Mouse (Mus musculus): Measurements from ENCODE around the gene Csnk1g2.
"Not testable (repeated sequence)": the region's sequence is repeated elsewhere in the genome, so short reads cannot be mapped to it uniquely, and the experiment has no call there.

The Csnk1g2 gene

DNA sequence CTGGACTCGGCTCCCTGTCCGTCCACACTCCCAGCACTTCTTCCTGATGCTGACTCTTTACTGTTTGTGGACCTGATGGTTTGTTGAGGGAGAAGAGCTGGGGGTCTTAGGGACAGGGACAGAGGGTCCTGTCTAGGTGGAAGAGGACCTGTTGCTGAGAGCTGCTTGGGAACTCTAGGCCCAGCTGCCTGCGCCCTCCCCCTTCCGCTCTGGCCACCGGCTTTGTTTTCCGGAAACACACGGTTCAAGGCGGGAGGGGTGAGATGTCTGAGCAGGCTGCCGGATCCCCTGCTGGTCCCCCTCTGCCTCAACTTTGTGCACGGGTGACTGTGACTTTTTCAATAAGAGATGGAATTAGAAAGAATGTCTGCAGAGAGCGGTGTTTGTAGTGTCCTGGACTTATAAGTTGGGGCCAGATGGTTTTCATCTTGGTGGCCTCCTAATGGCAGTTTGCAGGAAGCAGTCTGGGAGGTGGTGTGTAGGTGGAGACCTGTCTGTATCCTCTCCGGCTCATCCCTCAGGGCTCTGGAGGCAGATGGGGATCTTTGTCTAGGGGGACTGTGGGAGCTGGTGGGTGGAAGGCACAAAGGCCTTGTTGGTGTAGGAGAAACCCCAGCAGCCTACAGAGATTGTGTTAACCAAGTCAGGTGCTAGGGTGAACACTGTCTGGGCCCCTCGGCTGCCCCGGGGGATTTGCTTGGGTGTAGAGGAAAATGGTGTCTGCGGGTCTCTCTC is 986 bp downstream of the Csnk1g2 start:
- DNase-seq (ENCODE audit: extremely low spot score) = peak; percentile 66

DNA sequence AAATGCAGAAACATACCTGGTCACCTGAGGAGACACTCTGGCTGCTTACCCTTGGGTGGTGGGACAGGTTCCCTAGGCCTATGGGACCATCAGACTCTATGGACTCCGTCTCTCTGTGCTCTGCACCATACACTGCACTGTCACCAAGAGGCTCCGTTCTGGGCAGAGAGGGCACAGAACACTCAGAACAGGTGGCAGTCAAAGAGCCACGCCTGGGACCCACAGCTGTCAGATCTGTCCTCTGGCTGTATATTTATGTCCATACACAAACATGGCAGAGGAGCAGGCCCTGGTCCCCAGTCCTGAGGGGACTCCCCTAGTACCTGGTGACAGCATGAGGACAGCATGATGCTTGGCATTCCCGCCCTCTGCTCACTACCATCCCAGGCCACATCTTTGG is 3.1 kb downstream of the Csnk1g2 start:
- DNase-seq (ENCODE audit: extremely low spot score) = no peak

DNA sequence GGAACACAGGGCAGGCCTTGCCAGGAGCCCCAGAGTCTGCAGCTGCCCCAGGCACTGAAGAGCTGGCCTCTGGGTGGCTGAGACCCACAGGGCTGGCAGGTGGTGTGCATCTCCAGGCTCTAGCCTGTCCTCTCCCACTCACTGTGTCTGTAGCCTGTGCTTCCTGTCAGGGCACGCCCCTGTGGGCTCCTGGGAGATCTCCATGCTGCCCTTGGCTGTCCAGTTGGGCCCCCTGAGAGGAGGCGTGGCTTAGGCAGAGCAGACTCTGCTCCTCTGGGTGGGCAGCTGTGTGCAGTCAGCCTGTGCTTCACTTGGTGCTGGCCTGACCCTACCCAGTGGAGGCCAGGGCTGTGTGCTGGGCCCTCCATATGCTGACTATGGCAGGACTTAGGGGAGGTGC is 5.0 kb downstream of the Csnk1g2 start:
- no peak for DNase-seq (ENCODE audit: extremely low spot score)

DNA sequence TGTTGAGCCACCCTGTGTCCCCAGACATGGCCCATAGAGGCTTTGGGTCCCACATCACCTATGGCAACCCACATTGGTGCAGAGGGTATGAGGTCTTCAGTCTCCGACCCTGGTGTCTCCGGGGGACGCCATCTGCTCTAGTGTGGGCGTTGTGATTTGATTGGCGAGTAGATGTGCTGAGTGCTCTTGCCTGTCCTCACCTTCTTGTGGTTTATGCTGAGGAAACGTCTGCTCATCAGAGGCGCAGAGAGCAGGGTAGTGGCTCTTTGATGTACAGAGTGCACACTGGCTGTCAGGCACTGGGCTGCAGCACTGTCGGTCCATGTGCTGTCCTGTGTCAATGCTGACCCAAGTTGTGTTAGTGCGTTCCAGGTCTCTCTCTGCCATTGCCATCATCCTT is 6.3 kb downstream of the Csnk1g2 start:
- DNase-seq (ENCODE audit: extremely low spot score) = no peak

DNA sequence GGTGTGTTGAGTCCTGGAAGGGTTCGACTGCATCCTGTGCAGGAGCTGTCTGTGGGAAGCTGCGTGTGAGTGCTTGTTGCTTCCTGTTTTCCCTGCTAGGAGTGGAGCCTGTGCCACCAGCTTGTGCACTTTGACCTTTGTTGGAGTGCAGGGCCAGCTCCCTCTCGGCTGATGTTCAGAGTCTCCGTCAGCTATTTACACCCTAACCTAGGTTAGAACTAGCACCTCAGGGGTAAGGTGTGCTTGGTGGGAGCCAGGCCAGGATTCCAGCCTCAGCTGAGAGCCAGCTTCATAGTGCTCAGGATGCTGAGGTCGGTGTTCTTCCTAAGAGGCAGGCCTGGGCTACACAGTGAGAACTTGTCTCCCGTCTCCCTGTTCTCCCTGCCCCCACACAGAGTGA is 12.7 kb downstream of the Csnk1g2 start:
- DNase-seq (ENCODE audit: extremely low spot score) = no peak

DNA sequence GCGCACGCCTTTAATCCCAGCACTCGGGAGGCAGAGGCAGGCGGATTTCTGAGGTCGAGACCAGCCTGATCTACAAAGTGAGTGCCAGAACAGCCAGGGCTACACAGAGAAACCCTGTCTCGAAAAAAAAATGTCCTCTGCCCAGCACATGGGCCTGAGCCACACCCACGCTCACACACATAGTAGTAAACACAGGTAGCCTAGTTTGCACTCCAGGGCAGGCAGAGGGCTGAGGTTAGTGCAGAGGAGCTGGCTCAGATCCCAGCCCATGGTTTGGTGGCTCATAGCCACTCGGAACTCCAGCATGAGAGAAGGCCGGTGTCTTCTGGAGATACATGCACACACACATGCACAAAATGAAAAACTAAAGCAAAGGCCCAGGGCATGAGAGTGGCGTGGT is 24.3 kb downstream of the Csnk1g2 start:
- no peak for DNase-seq (ENCODE audit: extremely low spot score)

DNA sequence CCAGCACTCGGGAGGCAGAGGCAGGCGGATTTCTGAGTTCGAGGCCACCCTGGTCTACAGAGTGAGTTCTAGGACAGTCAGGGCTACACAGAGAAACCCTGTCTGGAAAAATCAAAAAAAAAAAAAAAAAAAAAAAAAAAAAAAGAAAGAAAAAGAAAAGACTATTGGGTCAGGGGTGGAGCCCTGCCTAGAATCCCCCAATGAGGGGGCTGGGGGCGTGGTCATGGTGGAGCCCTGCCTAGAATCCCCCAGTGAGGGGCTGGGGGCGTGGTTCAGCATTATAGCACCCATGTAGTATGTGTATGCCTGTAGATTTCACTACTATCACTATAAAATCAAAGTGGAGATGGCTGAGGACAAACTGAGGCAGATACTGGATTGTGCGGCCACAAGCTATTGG is 27.3 kb downstream of the Csnk1g2 start:
- DNase-seq (ENCODE audit: extremely low spot score) = not testable (repeated sequence)

DNA sequence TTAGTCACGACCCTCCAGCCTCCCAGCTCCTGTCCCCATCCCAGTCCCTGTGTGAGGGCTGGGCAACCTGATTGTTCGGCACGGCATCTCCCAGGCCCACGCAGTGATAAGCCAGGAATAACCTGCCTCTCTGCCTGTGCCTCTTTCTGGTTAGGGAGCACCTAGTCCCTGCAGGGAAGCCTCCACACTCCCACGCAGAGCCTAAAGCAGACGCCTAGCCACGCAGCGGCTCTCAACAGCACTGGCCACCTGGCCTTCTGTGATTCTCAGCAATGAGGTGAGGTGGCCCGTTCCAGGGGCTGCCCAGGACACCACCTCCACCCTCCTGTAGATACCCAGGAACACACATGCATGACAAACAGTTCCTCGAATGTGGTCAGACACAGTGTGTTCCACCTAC is 27.8 kb downstream of the Csnk1g2 start:
- no peak for DNase-seq (ENCODE audit: extremely low spot score)

DNA sequence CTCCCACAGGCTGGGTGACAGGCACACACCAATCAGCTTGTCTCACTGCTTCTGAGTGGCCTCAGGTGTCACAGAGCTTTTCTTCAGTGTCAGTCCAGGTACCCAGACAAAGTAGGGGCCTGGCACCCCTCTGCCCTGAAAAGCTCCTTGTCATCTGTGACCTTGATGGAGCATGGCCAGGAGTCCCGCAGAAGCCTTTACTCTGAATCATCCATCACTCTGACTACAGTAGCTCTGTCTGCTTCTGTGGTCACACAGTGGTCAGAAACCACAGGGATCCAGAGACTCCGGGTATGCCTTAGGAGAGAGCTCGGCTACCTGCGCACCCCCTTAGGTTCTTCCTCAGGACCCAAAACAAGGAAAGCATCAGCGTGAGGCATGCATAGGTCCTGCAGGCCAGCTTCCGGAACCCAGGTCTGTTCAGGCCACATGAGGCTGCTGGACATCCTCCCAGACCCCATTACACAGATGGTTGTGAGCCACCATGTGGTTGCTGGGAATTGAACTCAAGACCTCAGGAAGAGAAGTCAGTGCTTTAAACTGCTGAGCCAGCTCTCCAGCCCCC is 30.6 kb downstream of the Csnk1g2 start:
- no peak for DNase-seq (ENCODE audit: extremely low spot score)

DNA sequence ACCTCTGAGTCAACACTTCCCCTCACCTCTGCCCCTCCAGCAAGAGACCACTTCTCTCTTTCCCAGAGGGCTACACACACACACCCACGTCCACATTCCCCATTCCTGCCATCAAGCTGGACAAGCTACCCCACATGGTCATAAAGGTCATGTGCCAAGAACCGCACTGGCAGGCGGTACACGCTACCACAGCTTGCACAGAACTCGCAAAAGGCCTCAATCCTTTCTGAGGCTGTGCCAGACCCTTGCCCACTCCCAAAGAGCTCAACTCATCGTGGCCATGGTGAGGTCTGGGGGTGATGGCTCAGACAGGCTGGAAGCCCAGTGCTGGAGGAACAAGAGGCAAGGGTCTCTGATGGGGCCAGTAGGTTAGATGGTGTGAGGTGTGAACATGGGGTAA is 32.2 kb downstream of the Csnk1g2 start:
- no peak for DNase-seq (ENCODE audit: extremely low spot score)

DNA sequence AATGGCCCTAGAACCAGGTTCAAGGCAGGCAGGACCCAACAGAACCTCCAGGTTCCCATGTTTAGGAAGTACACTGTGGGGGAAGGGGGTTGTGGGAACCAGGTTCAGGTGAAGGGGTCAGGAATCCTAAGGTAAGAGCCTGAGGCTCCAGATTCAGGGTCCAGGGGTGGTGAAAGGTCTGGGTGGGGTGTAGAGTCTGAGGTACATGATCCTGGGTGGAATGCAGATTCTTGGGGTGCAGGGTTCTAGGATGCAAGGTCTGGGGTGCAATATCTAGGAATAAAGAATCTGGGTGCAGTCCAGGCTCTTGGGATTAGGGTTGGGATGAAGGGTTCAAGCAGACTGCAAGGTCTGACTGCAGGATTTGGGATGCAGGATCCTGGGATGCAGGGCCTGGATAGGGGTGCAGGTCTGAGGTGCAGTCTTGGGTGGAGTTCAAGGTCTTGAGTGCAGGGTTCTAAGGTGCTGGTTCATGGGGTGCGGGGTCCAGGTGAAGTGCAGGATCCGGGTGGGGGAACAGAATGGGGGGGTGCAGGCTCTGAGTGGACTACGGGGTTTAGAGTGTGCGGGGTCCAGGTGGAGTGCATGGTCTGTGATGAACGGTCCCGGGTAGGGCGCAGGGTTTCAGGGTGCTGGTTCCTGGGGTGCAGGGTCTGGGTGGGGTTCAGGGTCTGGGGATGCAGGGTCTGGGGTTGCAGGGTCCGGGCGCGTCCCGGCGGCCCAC is 32.9 kb downstream of the Csnk1g2 start:
- no peak for DNase-seq (ENCODE audit: extremely low spot score)

DNA sequence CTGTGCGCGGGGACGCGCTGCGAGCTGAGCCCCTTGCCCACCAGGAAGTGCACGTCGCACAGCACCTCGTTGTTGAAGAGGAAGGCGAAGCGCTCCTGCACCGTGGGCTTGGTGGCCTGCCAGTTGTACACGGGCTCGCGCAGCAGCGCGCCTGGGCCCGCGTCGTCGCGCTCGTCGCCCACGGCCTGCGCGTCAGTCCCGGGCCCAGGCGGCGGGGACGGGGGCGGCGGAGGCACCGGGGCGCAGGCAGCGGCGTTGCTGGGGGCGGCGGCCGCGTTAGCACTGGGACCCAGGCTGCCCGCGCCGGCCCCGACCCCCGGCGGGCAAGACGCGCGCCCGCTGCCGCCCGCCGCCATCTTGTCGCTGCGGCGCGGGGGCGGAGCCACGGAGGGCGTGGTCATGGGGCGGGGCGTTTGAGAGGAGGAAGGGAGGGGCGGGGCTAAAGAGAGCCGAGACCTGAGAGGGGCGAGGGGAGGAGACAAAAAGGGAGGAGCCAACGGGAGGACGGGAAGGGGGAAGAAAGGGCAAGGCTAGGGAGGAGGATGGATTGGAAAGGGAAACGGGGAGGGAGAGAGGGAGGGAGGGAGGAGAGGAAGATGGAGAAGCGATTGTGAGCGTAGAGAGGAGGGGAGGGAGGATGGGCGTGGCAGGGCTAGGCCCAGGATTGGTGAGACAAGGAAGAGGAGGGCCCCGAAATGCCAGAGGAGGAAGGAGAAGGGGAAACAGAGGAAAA is 33.7 kb downstream of the Csnk1g2 start:
- DNase-seq (ENCODE audit: extremely low spot score) = peak; percentile 100

DNA sequence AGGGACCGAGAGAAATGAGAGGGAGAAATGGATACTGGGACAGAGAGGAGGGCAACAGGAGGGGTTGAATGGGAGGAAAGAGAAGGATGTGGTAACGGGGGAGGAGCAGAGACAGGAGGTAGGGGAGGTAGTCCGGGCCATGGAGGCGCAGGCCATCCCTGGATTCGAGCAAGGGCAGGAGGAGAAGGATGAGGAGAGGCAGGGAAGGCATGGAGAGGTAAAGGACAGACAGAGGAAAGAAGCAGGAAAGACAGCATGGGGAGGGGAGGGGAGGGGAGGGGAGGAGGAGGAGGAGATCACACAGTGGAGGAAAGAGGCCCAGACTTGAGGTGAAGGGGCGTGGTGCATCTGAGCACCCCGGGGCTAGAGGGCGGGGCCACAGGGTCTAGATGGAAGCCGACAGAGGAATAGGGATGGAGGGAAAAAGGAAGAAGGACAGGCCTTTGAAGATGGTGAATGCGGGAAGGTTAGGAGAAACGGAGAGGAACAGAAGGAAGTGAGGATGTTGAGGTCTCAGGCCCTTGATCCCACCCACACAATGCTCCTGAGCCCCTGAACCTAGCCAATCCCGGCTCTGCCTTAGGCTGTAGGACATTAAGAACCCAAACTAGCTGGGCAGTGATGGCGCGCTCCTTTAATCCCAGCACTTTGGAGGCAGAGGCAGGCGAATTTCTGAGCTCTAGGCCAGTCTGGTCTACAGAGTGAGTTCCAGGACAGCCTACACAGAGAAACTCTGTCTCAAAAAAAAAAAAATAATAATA is 34.4 kb downstream of the Csnk1g2 start, which contains the start of gene Btbd2:
Gene Btbd2, minus strand, starts transcription at position 209 of the 761 bp plus-strand sequence.
- DNase-seq (ENCODE audit: extremely low spot score) = no peak

DNA sequence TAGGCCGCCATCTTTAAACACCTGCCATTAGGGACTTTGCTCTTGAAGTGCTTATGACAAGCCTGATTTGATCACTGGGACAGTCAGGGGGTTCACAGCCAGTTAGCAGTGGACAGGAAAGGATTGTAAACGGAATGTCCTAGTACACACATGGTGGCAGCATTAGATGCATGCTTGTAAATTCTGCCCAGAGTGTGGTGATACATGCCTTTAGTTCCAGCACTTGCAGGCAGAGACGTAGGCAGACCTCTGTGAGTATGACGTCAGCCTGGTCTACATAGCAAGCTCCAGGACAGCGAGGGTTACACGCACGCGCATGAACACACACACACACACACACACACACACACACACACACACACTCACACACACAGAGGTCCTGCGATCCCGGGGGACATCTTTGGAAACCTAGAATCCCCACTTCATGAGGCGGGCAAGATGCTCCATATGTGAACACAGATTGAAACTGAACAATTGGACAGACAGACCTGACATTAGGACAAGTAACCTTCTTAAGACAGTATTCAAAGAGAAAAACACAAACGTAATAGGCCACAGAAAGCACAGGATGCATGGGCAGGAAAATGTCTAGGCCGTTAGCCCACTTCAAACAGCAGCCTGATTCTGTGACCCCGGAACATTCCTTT is 35.7 kb downstream of the Csnk1g2 start:
- DNase-seq (ENCODE audit: extremely low spot score) = no peak

DNA sequence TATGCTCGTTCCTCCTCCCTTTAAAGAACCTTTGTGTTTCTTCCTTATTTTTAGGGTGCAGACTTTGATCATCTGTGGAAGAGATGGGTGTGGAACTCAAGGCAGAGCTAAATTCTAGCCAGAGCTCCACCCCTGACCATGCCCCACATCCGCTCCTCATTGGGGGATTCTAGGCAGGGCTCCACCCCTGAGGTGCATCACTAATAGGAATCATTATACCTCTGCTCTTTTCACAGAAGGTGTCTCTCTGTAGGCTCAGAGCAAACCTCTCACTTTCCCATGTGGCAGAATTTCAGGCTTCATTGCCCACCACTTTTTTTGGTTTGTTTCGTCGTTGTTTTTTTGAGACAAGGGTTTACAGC is 36.2 kb downstream of the Csnk1g2 start:
- DNase-seq (ENCODE audit: extremely low spot score) = no peak

DNA sequence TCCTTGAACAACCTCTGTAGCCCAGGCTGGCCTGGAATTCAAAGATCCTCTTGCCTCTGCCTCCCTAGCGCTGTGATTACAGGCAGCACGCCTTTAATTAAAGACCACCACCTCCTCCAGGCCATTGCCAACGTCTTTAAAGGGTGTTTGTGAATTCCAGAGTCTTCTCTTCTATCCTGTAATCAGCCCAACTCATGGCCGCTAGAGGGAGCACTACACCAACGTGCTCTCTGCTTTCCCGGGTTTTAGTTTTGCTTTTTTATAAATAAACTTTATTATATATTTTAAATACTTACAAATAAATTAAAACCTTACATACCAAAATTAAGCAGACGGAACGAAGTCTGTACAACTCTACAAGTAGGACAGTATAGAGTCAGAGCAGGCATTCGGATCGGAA is 36.6 kb downstream of the Csnk1g2 start:
- peak; percentile 66 for DNase-seq (ENCODE audit: extremely low spot score)

DNA sequence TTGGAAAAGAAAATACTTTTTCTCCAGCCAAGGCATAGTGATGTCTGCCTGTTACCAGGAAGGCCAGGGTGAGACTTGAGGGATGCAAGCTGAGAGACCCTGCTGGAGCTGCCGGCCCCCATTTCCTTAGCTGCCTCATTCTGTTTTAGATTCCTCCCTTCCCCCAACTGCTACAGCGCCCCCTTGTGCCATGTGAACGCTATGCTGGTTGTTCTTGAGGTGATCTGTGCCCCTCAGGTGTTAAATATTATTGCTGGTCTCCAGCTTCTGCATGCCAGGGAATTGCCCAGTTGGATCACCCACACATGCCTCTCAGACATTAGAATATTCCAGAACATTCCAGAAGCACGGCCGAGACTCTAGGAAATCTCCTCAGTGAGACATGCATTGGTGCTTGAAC is 38.5 kb downstream of the Csnk1g2 start:
- no peak for DNase-seq (ENCODE audit: extremely low spot score)

DNA sequence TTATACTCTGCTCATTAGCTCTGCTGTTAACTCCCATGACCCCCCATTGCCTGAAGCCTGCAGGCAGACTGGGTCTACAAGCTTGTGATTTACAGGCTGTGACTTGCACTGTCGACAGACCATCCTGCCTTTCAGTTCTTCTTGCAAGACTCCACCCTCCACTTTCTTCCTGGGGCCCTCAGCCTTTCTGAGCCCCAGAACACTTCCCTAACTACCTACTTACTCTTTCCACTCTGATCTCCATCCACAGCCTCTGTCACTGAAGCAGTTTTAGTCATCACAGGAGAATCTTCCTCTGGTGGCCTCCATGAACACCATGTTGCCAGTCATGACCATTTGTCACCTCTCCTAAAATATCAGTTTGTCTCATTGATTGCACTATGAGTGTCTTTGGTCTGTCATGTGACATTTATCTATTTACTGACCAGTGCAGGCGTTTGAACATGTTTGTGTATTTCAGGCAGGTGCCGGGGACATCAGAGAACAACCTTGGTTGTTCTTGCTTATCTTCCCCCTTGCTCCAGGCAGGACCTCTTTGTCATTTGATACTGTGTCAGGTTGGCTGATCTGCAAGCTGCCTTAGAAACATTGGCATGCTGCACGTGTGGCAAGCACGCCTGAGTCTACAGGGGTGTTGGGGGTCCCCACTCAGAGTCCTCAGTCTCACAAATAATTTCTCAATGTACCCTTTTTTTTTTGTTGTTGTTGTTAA is 41.0 kb downstream of the Csnk1g2 start:
- DNase-seq (ENCODE audit: extremely low spot score) = no peak

DNA sequence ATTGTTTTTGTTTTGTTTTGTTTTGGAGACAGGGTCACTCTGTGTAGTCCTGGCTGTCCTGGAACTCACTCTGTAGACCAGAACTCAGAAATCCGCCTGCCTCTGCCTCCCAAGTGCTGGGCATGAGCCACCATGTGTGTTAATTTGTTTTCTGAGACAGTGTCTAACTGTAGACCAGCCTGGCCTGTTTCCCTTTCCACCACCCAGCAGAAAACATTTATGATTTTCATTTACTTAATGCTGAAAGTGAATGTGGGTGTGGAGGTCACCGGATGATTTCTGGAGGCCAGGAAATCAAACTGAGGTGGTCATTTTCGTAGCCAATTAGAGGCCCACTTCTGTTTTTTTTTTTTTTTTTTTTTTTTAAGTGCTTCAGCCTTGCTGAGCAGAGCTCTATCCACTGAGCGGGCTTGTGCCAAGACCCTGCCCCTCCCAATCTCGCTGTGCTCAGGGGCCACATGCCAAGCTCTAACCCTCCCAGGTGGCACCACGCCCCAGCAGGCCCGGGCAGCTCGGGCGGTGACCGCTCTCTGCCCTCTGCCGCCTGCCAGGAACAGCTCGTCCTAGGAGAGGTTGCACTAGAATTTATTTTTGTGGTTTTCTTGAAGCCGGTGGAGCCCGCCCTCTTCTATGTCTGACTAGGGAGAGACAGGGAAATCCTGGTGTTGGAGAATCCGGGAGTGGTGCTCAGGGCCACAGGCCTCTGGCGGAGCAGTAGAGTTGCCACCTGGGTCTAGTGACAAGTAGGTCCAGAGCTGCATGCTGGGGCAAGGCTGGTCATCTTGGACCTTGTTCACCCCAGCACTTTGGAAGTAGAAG is 41.8 kb downstream of the Csnk1g2 start:
- DNase-seq (ENCODE audit: extremely low spot score) = no peak

DNA sequence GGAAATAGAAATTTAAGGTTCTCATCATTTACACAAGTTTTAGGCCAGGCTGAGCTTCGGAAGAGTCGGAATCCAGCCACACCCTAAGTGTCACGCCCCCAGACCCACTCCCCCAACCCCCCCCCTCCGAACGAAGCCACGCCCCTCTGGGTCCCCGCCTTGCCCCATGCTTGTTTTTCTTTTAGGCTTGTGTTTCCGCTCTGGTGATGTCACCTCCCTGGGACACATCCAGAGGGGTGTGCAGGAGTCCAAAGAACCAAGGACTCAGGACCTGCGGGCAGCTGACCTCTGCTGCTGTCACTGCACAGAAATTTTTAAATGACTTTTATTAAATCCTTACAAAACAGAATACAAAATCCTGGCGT is 42.4 kb downstream of the Csnk1g2 start:
- peak; percentile 48 for DNase-seq (ENCODE audit: extremely low spot score)
